In the genomic region with DNA sequence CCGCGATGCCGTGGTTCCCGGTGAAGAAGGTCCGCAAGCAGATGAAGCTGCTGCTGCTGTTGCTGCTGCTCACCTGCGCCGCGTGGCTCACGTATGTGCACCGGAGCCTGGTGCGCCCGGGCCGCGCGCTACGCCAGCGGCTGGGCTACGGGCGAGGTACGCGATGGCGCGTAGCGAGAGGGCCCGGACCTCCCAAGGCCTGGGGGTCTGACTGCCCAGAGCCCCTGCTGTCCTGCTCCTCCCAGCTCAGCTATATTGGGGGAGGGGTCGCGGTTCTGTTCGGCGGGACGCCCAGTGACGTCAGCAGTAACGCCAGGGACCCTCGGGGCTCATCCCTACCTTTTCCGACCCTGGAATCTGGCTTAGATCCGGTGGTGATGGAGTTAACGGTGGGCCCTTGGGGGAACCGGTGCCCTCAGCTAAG, we compare ENCODE assay signal across 8 mouse cellular contexts. TPM values are rescaled to one million over a fixed set of nuclear protein-coding genes. Genes with fewer than 3 reads are reported as not detected.
DNase-seq lines count a peak whose midpoint lies in the region; ATAC-seq lines count a peak whose summit lies in the region.

No protein-coding gene starts in this region.

- ATAC-seq in hindbrain, embryonic 11.5 days (ENCODE audit: low FRiP score): peak; percentile 76
- peak; percentile 53; the same call in 1 of the 2 replicates for ATAC-seq in midbrain, embryonic 14.5 days (ENCODE audit: low FRiP score, low TSS enrichment)

- under 1% methylated on average over 36 of the region's 37 CpGs for WGBS in hindbrain, embryonic 11.5 days
- under 1% methylated on average over 37 of the region's 37 CpGs for WGBS in midbrain, embryonic 14.5 days

- H3K36me3 ChIP-seq in hindbrain, embryonic 11.5 days (ENCODE audit: control insufficient read depth, insufficient read depth, low read length): peaks cover 11% of the 10 kb centered on the region
- H3K36me3 ChIP-seq in midbrain, embryonic 14.5 days (ENCODE audit: control insufficient read depth, insufficient read depth, low read length): peaks cover 33% of the 10 kb centered on the region

- peak overlapping the region; percentile 88 for H3K4me3 ChIP-seq in hindbrain, embryonic 11.5 days (ENCODE audit: low read depth, low read length)
- peak overlapping the region; percentile 85 for H3K4me3 ChIP-seq in midbrain, embryonic 14.5 days (replicated peaks; ENCODE audit: low read depth, low read length)

- peak overlapping the region; percentile 98 for H3K9ac ChIP-seq in hindbrain, embryonic 11.5 days (ENCODE audit: low read depth, low read length)
- H3K9ac ChIP-seq in midbrain, embryonic 14.5 days (replicated peaks; ENCODE audit: low read length): peak overlapping the region; percentile 98

- peak overlapping the region; percentile 79 for H3K27ac ChIP-seq in hindbrain, embryonic 11.5 days (ENCODE audit: low read depth, low read length)
- H3K27ac ChIP-seq in midbrain, embryonic 14.5 days (replicated peaks; ENCODE audit: low read depth, low read length): peak overlapping the region; percentile 94

- H3K4me2 ChIP-seq in hindbrain, embryonic 11.5 days (replicated peaks; ENCODE audit: low read depth, low read length): peak overlapping the region; percentile 73
- H3K4me2 ChIP-seq in midbrain, embryonic 14.5 days (ENCODE audit: low read length): peak overlapping the region; percentile 83

- 0 out of 2 replicates have a peak, but pooled peaks cover 10% of the 10 kb centered on the region for H3K4me1 ChIP-seq in hindbrain, embryonic 11.5 days (replicated peaks; ENCODE audit: control insufficient read depth, insufficient read depth, low read length)
- H3K4me1 ChIP-seq in midbrain, embryonic 14.5 days (ENCODE audit: control insufficient read depth, insufficient read depth, low read length): peaks cover 23% of the 10 kb centered on the region

- no peaks in the 10 kb centered on the region for H3K9me3 ChIP-seq in hindbrain, embryonic 11.5 days (ENCODE audit: control insufficient read depth, low read length)
- no peaks in the 10 kb centered on the region for H3K9me3 ChIP-seq in midbrain, embryonic 14.5 days (ENCODE audit: control insufficient read depth, low read length)

- peak; percentile 47 for DNase-seq in left cerebral cortex, postnatal 4 days
- no peak for DNase-seq in left cerebral cortex, adult 9 months (ENCODE audit: low spot score in 2 of 2)
- DNase-seq in cerebellum, adult 9-10 months: peak; percentile 71
- peak; percentile 71 for DNase-seq in hindbrain, embryonic 11.5 days (ENCODE audit: low spot score)
- DNase-seq in midbrain, embryonic 14.5 days: peak; percentile 71
- DNase-seq in layer of hippocampus, adult 9-11 months: no peak
- no peak for DNase-seq in Muller cell, postnatal 12 days (ENCODE audit: inconsistent ontology term)
- no peak for DNase-seq in spleen, postnatal 36 days (ENCODE audit: low spot score in 2 of 2)

- intact Hi-C loops in left cerebral cortex, postnatal 4 days (cut with DNase I): loop anchor here (10.0 kb wide), 1 partner anchor 114 kb away; a partner anchor contains a TSS

- H3K27me3 ChIP-seq in hindbrain, embryonic 11.5 days (ENCODE audit: control insufficient read depth, insufficient read depth, low read length): no peaks in the 10 kb centered on the region
- no peaks in the 10 kb centered on the region for H3K27me3 ChIP-seq in midbrain, embryonic 14.5 days (ENCODE audit: control insufficient read depth, insufficient read depth, low read length)

RNA-seq across cellular contexts. Expression of a gene that starts 0.4 kb away (rescaled TPM):
- total RNA-seq in left cerebral cortex, postnatal 4 days (2021): 100 to 1,000 TPM; 132 to 150 TPM
- polyA plus RNA-seq in hindbrain, embryonic 11.5 days (2014; fragmentation: Nextera tagmentation; extraction: Ambion mirVana): 15.1 and 18.1 TPM in 2 replicates
- 44.1 and 56.0 TPM in 2 replicates for polyA plus RNA-seq in midbrain, embryonic 14.5 days (2014; fragmentation: Nextera tagmentation; extraction: Ambion mirVana)

RNA-seq across cellular contexts. Expression of a gene that starts 16.7 kb away (rescaled TPM):
- total RNA-seq in left cerebral cortex, postnatal 4 days (2021): not detected
- 2.0 and 2.6 TPM in 2 replicates for polyA plus RNA-seq in hindbrain, embryonic 11.5 days (2014; fragmentation: Nextera tagmentation; extraction: Ambion mirVana)
- polyA plus RNA-seq in midbrain, embryonic 14.5 days (2014; fragmentation: Nextera tagmentation; extraction: Ambion mirVana): not detected in 2 replicates

RNA-seq across cellular contexts. Expression of a gene that starts 32.4 kb away (rescaled TPM):
- total RNA-seq in left cerebral cortex, postnatal 4 days (2021): not detected
- polyA plus RNA-seq in hindbrain, embryonic 11.5 days (2014; fragmentation: Nextera tagmentation; extraction: Ambion mirVana): not detected in 2 replicates
- polyA plus RNA-seq in midbrain, embryonic 14.5 days (2014; fragmentation: Nextera tagmentation; extraction: Ambion mirVana): not detected in 2 replicates

RNA-seq across cellular contexts. Expression of a gene that starts 39.1 kb away (rescaled TPM):
- total RNA-seq in left cerebral cortex, postnatal 4 days (2021): 1 to 10 TPM; 2.8 to 2.9 TPM
- polyA plus RNA-seq in hindbrain, embryonic 11.5 days (2014; fragmentation: Nextera tagmentation; extraction: Ambion mirVana): 1.0 and 2.1 TPM in 2 replicates
- 1.2 and 2.1 TPM in 2 replicates for polyA plus RNA-seq in midbrain, embryonic 14.5 days (2014; fragmentation: Nextera tagmentation; extraction: Ambion mirVana)

RNA-seq across cellular contexts. Expression of a gene that starts 43.6 kb away (rescaled TPM):
- not detected for total RNA-seq in left cerebral cortex, postnatal 4 days (2021)
- 0.24 TPM in 1 of 2 replicates, not detected in the other for polyA plus RNA-seq in hindbrain, embryonic 11.5 days (2014; fragmentation: Nextera tagmentation; extraction: Ambion mirVana)
- 0.34 and 0.35 TPM in 2 replicates for polyA plus RNA-seq in midbrain, embryonic 14.5 days (2014; fragmentation: Nextera tagmentation; extraction: Ambion mirVana)

Comparison
In these comparisons a context has a peak if more than half of its experiments do, and no peak if none do; other contexts are left out.
1. DNase-seq: peak in left cerebral cortex, postnatal 4 days (single experiment), cerebellum, adult 9-10 months (single experiment), hindbrain, embryonic 11.5 days (single experiment) and midbrain, embryonic 14.5 days (single experiment); none in left cerebral cortex, adult 9 months (0 of 2), layer of hippocampus, adult 9-11 months (single experiment), Muller cell, postnatal 12 days (single experiment) and spleen, postnatal 36 days (0 of 2).